Mouse (Mus musculus): ENCODE data around the gene Scamp3. TPM values are rescaled to one million over a fixed set of nuclear protein-coding genes. Genes with fewer than 3 reads are reported as not detected.
A peak's percentile ranks its signal among the peaks of the same experiment; 100 is the strongest.

Gene Scamp3
- polyA plus RNA-seq, 1 experiment: 76.5 TPM

GRCm38 (mm10) chr3:89179056-89179455 lies 1.8 kb downstream of the Scamp3 start:
- Histone ChIP-seq H3K4me3 (ENCODE audit: insufficient read depth, low read length) (0 out of 2 replicates have a peak overlapping the region, but pooled peaks have one; percentile 74), H3K27ac (ENCODE audit: insufficient read depth, low read depth, low read length) (no peak overlapping the region), H3K4me1 (ENCODE audit: control insufficient read depth, insufficient read depth, low read length) (peaks cover 7% of the 10 kb centered on the region)
- TF ChIP-seq POLR2A (IDR thresholded peaks at IDR 0.05; ENCODE audit: borderline replicate concordance, low read depth, low read length): no peak
- no peak for TF ChIP-seq CTCF (IDR thresholded peaks at IDR 0.05; ENCODE audit: low read depth, low read length)

- Histone ChIP-seq H3K4me3 (ENCODE audit: insufficient read depth, low read length) (no peak overlapping the region), H3K27ac (ENCODE audit: insufficient read depth, low read depth, low read length) (no peak overlapping the region), H3K4me1 (ENCODE audit: control insufficient read depth, insufficient read depth, low read length) (peaks cover 4% of the 10 kb centered on the region)
- TF ChIP-seq POLR2A (IDR thresholded peaks at IDR 0.05; ENCODE audit: borderline replicate concordance, low read depth, low read length) (no peak), CTCF (IDR thresholded peaks at IDR 0.05; ENCODE audit: low read depth, low read length) (no peak)
These were observed 4.7 kb downstream of the Scamp3 start for GRCm38 (mm10) chr3:89181749-89182500.

- no peak for TF ChIP-seq POLR2A (IDR thresholded peaks at IDR 0.05; ENCODE audit: borderline replicate concordance, low read depth, low read length)
- Histone ChIP-seq H3K4me1 (ENCODE audit: control insufficient read depth, insufficient read depth, low read length) (peaks cover 4% of the 10 kb centered on the region), H3K27ac (ENCODE audit: insufficient read depth, low read depth, low read length) (no peak overlapping the region), H3K4me3 (ENCODE audit: insufficient read depth, low read length) (no peak overlapping the region)
These were observed 5.3 kb downstream of the Scamp3 start for GRCm38 (mm10) chr3:89182531-89183057.

GRCm38 (mm10) chr3:89183058-89183958 lies 6.0 kb downstream of the Scamp3 start, which contains the start of gene Fam189b:
Gene Fam189b (plus strand): TSS chr3:89183143.
- peaks cover 4% of the 10 kb centered on the region for H3K4me1 ChIP-seq (ENCODE audit: control insufficient read depth, insufficient read depth, low read length)
- peak within 1 kb of the TSS; percentile 49 for H3K4me3 ChIP-seq (ENCODE audit: insufficient read depth, low read length)
- TF ChIP-seq POLR2A (IDR thresholded peaks at IDR 0.05; ENCODE audit: borderline replicate concordance, low read depth, low read length): no peak
- no peak for TF ChIP-seq CTCF (IDR thresholded peaks at IDR 0.05; ENCODE audit: low read depth, low read length)
- no peak within 1 kb of the TSS for H3K27ac ChIP-seq (ENCODE audit: insufficient read depth, low read depth, low read length)

- peaks cover under 1% of the 10 kb centered on the region for H3K4me1 ChIP-seq (ENCODE audit: control insufficient read depth, insufficient read depth, low read length)
- TF ChIP-seq CTCF (IDR thresholded peaks at IDR 0.05; ENCODE audit: low read depth, low read length): no peak
- TF ChIP-seq POLR2A (IDR thresholded peaks at IDR 0.05; ENCODE audit: borderline replicate concordance, low read depth, low read length): no peak
- H3K27ac ChIP-seq (ENCODE audit: insufficient read depth, low read depth, low read length): no peak overlapping the region
- H3K4me3 ChIP-seq (ENCODE audit: insufficient read depth, low read length): no peak overlapping the region
These were observed 6.7 kb downstream of the Scamp3 start for GRCm38 (mm10) chr3:89183959-89184315.

- TF ChIP-seq CTCF (IDR thresholded peaks at IDR 0.05; ENCODE audit: low read depth, low read length) (no peak), POLR2A (IDR thresholded peaks at IDR 0.05; ENCODE audit: borderline replicate concordance, low read depth, low read length) (no peak)
- H3K4me3 ChIP-seq (ENCODE audit: insufficient read depth, low read length): no peak overlapping the region
- H3K27ac ChIP-seq (ENCODE audit: insufficient read depth, low read depth, low read length): no peak overlapping the region
- H3K4me1 ChIP-seq (ENCODE audit: control insufficient read depth, insufficient read depth, low read length): no peaks in the 10 kb centered on the region
These were observed 9.9 kb downstream of the Scamp3 start for GRCm38 (mm10) chr3:89187197-89187596.

GRCm38 (mm10) chr3:89187690-89188477 lies 10.6 kb downstream of the Scamp3 start:
- H3K4me1 ChIP-seq (ENCODE audit: control insufficient read depth, insufficient read depth, low read length): no peaks in the 10 kb centered on the region
- no peak for TF ChIP-seq POLR2A (IDR thresholded peaks at IDR 0.05; ENCODE audit: borderline replicate concordance, low read depth, low read length)
- no peak for TF ChIP-seq CTCF (IDR thresholded peaks at IDR 0.05; ENCODE audit: low read depth, low read length)
- no peak overlapping the region for H3K27ac ChIP-seq (ENCODE audit: insufficient read depth, low read depth, low read length)
- H3K4me3 ChIP-seq (ENCODE audit: insufficient read depth, low read length): no peak overlapping the region

- TF ChIP-seq POLR2A (IDR thresholded peaks at IDR 0.05; ENCODE audit: borderline replicate concordance, low read depth, low read length): no peak
- TF ChIP-seq CTCF (IDR thresholded peaks at IDR 0.05; ENCODE audit: low read depth, low read length): no peak
- H3K4me1 ChIP-seq (ENCODE audit: control insufficient read depth, insufficient read depth, low read length): no peaks in the 10 kb centered on the region
- no peak overlapping the region for H3K4me3 ChIP-seq (ENCODE audit: insufficient read depth, low read length)
- H3K27ac ChIP-seq (ENCODE audit: insufficient read depth, low read depth, low read length): no peak overlapping the region
These were observed 11.2 kb downstream of the Scamp3 start for GRCm38 (mm10) chr3:89188478-89188875.

GRCm38 (mm10) chr3:89190436-89190835 lies 13.2 kb downstream of the Scamp3 start:
- no peak overlapping the region for H3K27ac ChIP-seq (ENCODE audit: insufficient read depth, low read depth, low read length)
- no peak for TF ChIP-seq CTCF (IDR thresholded peaks at IDR 0.05; ENCODE audit: low read depth, low read length)
- no peak for TF ChIP-seq POLR2A (IDR thresholded peaks at IDR 0.05; ENCODE audit: borderline replicate concordance, low read depth, low read length)
- H3K4me1 ChIP-seq (ENCODE audit: control insufficient read depth, insufficient read depth, low read length): no peaks in the 10 kb centered on the region
- H3K4me3 ChIP-seq (ENCODE audit: insufficient read depth, low read length): no peak overlapping the region

Data from bone marrow macrophage, adult 2 months (primary cell).